Mouse (Mus musculus) midbrain, embryonic 11.5 days (tissue): ENCODE data around the gene Sars2. TPM values are rescaled to one million over a fixed set of nuclear protein-coding genes. Genes with fewer than 3 reads are reported as not detected.

Experiments used
- ATAC-seq: fragments of 200-750 bp; cut with Nextera tagmentation; 2 replicates; pipeline ENCODE4 v1.8.0; 2017; ENCODE audit warnings: moderate TSS enrichment, moderate library complexity; ENCODE audit not compliant: low FRiP score
- DNase-seq: peaks from one replicate; pipeline ENCODE4 v3.0.0; 2015; ENCODE audit warnings: low spot score; ENCODE audit errors: missing footprints
- H3K27ac ChIP-seq: fragments of 300-500 bp; sonication (generic); 2 replicates; pipeline ENCODE4 v1.5.1; 2014; ENCODE audit warnings: low read depth, low read length
- H3K27me3 ChIP-seq: fragments of 300-500 bp; sonication (generic); 2 replicates; pipeline ENCODE4 v1.6.1; 2014; ENCODE audit warnings: mild to moderate bottlenecking, low read length, moderate library complexity, mixed read lengths; ENCODE audit not compliant: control insufficient read depth, insufficient read depth
- H3K36me3 ChIP-seq: fragments of 300-500 bp; sonication (generic); 2 replicates; pipeline ENCODE4 v1.6.1; 2014; ENCODE audit warnings: mild to moderate bottlenecking, low read length, moderate library complexity, mixed read lengths; ENCODE audit not compliant: control insufficient read depth, insufficient read depth
- H3K4me1 ChIP-seq: fragments of 300-500 bp; sonication (generic); 2 replicates; pipeline ENCODE4 v1.6.1; 2014; ENCODE audit warnings: low read length; ENCODE audit not compliant: control insufficient read depth, insufficient read depth
- H3K4me2 ChIP-seq: fragments of 300-500 bp; sonication (generic); 2 replicates; pipeline ENCODE4 v1.6.1; 2014; ENCODE audit warnings: mild to moderate bottlenecking, moderate library complexity
- H3K4me3 ChIP-seq: fragments of 300-500 bp; sonication (generic); 2 replicates; pipeline ENCODE4 v1.5.1; 2014; ENCODE audit warnings: low read depth, low read length
- H3K9ac ChIP-seq: fragments of 300-500 bp; sonication (generic); 2 replicates; pipeline ENCODE4 v1.6.1; 2014; ENCODE audit warnings: low read length
- H3K9me3 ChIP-seq: fragments of 300-500 bp; sonication (generic); 2 replicates; pipeline ENCODE4 v1.6.1; 2016; ENCODE audit warnings: low read length; ENCODE audit not compliant: control insufficient read depth
- WGBS: fragments of 180-500 bp; shearing (Covaris S2); extraction: QIAGEN DNeasy Blood & Tissue Kit; methylation state at CpG from one replicate; pipeline ENCODE4 v1.1.7; 2014; 5-methylcytosine and 5-hydroxymethylcytosine counted together
- polyA plus RNA-seq: library from polyadenylated mRNA; unstranded; fragments of >200 nt; fragmentation: Nextera tagmentation; extraction: Ambion mirVana; gene quantifications from 2 replicates; pipeline ENCODE4 v1.2.1, GENCODE M21; 2014

The Sars2 gene
- polyA plus RNA-seq, 1 experiment from 2014 or later, result 27.7 TPM

- H3K4me1 ChIP-seq, result peaks cover 21% of the 10 kb centered on the region
- H3K27me3 ChIP-seq, result no peaks in the 10 kb centered on the region
- ATAC-seq (no peak), DNase-seq (no peak)
- H3K27ac ChIP-seq, result peak overlapping the region; percentile 48; the same call in 1 of the 2 replicates
- no peak overlapping the region for H3K4me3 ChIP-seq
- H3K36me3 ChIP-seq, result no peaks in the 10 kb centered on the region
- H3K4me2 ChIP-seq, result 0 out of 2 replicates have a peak overlapping the region, but pooled peaks have one; percentile 7
- WGBS, result 6% methylated on average over 10 of the region's 10 CpGs
- H3K9ac ChIP-seq, result peak overlapping the region; percentile 34
- no peaks in the 10 kb centered on the region for H3K9me3 ChIP-seq
These were observed 61.2 kb downstream of the Sars2 start for GRCm38 (mm10) chr7:28802846-28803588.

Other genes starting within 250 kb of the Sars2 start
- not detected in 2 replicates for gene Ifnl2, start 231.5 kb upstream of the Sars2 start, polyA plus RNA-seq
- not detected in 2 replicates for gene Ifnl3, start 219.2 kb upstream of the Sars2 start, polyA plus RNA-seq
- gene Sycn, start 201.1 kb upstream of the Sars2 start, polyA plus RNA-seq, result not detected in 2 replicates
- not detected in 2 replicates for gene Nccrp1, start 194.7 kb upstream of the Sars2 start, polyA plus RNA-seq
- gene Samd4b, start 143.8 kb upstream of the Sars2 start, polyA plus RNA-seq, result 23.8 and 27.8 TPM in 2 replicates
- gene Pak4, start 143.8 kb upstream of the Sars2 start, polyA plus RNA-seq, result 29.6 and 32.5 TPM in 2 replicates
- gene Acp7, start 110.7 kb upstream of the Sars2 start, polyA plus RNA-seq, result not detected in 2 replicates
- 3.8 TPM in 2 replicates for gene Fbxo27, start 49.1 kb upstream of the Sars2 start, polyA plus RNA-seq
- gene Fbxo17, start 25.2 kb upstream of the Sars2 start, polyA plus RNA-seq, result 5.8 and 6.0 TPM in 2 replicates
- gene Mrps12, start 172 bp upstream of the Sars2 start, polyA plus RNA-seq, result 127 and 135 TPM in 2 replicates
- gene Ccer2, start 14.2 kb downstream of the Sars2 start, polyA plus RNA-seq, result not detected in 2 replicates
- gene Sirt2, start 24.7 kb downstream of the Sars2 start, polyA plus RNA-seq, result 66.2 and 76.5 TPM in 2 replicates
- gene Nfkbib, start 25.5 kb downstream of the Sars2 start, polyA plus RNA-seq, result 39.0 and 43.9 TPM in 2 replicates
- 1.9 and 2.5 TPM in 2 replicates for gene Rinl, start 47.0 kb downstream of the Sars2 start, polyA plus RNA-seq
- 331 and 342 TPM in 2 replicates for gene Hnrnpl, start 66.5 kb downstream of the Sars2 start, polyA plus RNA-seq
- gene Ech1, start 83.2 kb downstream of the Sars2 start, polyA plus RNA-seq, result 80.5 and 81.7 TPM in 2 replicates
- 1.3 and 1.7 TPM in 2 replicates for gene Lgals4, start 91.9 kb downstream of the Sars2 start, polyA plus RNA-seq
- gene Lgals7, start 121.9 kb downstream of the Sars2 start, polyA plus RNA-seq, result 0.97 and 1.4 TPM in 2 replicates
- gene Capn12, start 139.4 kb downstream of the Sars2 start, polyA plus RNA-seq, result 0.17 and 0.42 TPM in 2 replicates
- gene Actn4, start 220.3 kb downstream of the Sars2 start, polyA plus RNA-seq, result 141 and 144 TPM in 2 replicates
- gene Eif3k, start 239.9 kb downstream of the Sars2 start, polyA plus RNA-seq, result 392 and 400 TPM in 2 replicates
- 4.1 and 5.5 TPM in 2 replicates for gene Map4k1, start 240.1 kb downstream of the Sars2 start, polyA plus RNA-seq